Mouse (Mus musculus) cerebellum, adult 11 months (tissue): ENCODE data around the gene Ldlrad1.

Source experiments
- DNase-seq: peaks from one replicate; pipeline ENCODE4 v3.0.0; 2022

Gene Ldlrad1

DNA sequence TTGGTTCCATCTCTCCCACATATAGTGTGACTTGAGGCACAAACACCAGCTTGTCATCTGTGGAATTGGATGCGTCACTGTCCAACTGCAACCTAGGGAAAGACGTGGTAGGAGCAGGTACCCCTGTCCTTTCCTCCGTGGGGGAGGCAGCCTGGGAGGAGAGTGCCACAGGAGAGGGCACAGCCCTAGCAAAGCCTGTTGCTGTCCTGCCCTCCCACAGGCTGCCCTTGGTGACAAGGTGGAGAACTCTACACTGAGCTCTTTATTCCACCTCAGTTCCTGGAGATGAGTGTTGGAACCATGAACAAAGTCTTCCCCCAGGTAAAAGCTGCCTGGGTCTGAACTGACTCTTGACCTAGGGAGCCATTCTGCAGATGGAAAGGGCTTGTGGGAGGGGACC lies at the start of gene Ldlrad1:
Ldlrad1 (plus strand) TSS at position 301 of the 400 bp plus-strand sequence.
- no peak for DNase-seq

DNA sequence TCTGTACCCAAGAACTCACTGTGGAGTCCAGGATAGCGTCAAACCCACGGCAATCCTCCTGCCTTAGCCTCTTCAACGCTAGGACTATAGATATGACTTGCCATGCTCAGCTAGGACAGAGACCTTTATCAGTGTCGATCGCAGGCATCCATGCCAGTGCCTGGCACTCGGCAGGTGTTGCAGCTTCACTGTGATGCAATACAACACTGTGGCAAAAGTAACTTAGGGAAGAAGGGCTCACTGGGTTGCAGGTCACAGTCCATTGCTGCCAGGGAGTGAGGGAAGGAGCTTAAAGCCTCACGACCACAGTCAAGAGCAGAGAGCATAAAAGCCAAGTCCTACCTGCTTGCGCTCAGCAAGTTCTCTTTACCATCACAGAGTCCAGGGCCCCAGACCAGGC lies 48.8 kb upstream of the Ldlrad1 start:
- no peak for DNase-seq

DNA sequence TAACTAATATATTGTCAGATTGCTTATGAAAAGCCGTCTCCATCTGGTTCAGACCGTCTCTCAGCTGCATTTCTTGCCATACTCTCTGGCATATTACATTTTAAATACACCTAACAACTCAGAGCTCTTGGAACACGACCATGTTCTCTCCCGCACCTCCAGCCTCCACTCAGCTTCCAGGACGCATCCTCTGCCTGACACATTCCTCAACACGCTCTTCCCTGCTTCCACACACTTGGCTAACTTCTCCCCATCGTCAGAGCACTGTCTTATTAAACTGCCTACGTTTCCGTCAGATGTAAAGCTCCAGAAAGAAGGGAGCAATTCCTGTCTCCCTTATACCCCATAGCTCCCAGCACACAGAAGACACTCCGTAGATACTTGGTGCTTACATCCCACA lies 45.6 kb upstream of the Ldlrad1 start:
- no peak for DNase-seq

DNA sequence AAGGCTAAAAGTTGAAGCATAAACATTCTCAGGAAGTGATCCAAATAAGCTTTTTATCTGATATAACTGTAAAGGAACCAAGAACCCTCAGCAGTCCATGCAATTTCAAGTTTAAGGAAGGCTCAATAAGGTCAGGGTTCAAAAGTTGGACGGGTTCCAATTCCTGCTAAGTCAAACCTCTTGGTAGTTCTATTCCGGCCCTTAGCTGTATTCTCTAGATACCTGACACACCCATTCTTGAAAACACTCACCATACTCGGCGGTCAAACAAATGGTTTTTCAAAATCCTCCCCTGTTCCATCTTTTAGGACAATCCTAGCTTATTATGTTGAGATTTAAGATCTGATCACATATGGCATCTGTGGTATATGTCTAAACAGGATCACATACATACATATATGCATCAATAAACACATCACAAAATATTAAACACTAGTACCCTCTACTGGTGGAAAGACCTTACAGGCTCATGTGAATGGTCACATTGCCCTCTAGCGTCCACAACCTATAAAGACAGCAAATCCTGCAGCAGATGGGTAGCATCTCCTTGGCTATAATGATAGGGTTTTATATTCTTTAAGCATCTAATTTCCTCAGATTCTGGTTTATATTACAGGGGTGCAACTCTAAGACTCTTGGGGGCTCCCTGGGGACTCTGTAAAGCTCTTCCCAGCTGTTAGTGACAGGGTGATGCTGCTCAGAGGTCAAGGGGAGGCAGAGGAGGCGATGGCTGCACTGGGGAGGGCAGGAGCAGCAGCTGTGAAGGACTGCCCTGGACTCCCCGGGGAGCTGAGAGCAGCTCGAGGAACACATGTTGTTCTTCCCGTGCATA lies 45.0 kb upstream of the Ldlrad1 start:
- DNase-seq, result peak; percentile 71

DNA sequence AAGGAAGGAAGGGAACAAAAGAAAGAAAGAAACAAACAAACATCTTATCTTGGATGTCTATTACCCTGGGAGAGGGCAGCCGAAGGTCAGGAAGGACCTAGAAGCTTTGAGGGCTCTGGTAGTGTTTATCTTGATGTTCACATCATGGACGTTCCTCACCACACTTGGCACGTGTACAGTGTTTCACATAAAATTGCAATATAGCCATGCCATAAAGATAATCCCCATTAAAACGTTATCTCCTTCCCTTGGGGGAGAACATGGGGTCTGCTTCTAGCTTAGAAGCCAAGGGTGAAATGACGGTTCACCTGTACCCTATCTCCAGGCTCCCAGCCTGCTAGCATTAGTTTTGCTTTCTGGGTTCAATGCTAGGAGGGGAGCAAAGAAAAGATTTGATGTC lies 42.3 kb upstream of the Ldlrad1 start:
- no peak for DNase-seq

DNA sequence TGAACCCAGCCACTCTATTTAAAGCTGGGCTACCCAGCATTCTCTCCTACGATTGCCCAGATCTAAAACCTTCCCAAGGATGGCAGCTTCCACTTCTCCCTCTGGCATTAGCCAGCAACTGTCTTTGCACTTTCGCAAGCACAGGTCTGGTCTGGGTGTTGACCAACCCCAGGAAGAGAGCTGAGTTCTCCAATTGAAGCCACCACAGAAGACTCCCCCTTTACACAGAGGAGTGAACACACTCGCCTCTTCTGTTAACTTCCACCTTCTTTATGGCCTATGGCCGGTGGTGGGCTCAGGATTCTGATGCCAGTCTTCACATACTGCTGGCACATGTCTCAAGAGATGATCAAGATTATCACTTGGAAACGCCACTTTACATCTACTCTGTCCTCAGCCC lies 41.2 kb upstream of the Ldlrad1 start:
- no peak for DNase-seq

DNA sequence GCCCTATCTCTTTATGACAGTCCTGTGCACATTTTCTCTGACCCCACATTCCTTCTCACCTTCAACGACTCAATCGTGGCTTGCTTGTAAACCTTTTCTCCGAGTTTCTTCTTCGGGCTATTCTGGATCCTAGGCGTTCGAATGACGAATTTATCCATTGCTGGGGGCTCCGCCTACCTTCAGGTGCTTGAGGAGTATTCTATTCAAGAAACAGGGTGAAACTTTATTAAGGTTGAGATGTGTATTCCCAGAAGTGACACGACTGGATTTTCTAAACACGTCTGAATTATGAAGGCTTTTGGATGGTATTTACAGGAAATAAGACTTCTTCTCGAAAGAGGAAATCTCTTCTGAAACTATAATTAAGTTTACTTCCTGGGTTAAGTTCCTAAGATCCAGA lies 31.5 kb upstream of the Ldlrad1 start:
- DNase-seq, result no peak

DNA sequence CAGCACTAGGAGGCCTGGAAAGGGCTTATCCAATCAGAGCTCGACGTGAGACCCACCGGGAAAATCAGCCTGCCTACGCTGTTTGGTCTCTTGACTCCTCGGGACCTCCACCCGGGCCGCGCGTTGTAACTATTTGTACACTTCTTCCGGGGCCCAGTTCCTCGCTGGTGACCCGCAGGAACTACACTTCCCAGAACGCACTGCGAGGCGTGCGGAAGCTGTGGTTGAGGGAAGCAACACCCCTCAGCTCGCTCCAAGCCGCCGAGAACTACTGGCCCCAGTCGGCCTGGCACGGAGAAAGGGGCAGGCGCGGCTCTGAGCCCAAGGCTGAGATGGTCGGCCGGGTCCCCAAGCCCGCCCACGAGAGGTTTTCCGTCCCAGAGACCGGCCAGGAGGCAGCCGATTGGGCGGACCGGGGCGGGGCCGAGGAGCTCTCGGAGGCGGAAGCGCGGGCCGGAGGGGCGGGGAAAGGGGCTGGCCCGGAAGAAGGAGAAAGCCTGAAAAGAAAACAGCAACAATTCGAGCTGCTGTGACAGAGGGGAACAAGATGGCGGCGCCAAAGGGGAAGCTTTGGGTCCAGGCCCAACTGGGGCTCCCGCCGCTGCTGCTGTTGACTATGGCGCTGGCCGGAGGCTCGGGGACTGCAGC lies 30.7 kb upstream of the Ldlrad1 start, which contains the start of gene Tmem59:
Tmem59 (plus strand) TSS at position 218 of the 648 bp plus-strand sequence.
- DNase-seq, result peak; percentile 97

DNA sequence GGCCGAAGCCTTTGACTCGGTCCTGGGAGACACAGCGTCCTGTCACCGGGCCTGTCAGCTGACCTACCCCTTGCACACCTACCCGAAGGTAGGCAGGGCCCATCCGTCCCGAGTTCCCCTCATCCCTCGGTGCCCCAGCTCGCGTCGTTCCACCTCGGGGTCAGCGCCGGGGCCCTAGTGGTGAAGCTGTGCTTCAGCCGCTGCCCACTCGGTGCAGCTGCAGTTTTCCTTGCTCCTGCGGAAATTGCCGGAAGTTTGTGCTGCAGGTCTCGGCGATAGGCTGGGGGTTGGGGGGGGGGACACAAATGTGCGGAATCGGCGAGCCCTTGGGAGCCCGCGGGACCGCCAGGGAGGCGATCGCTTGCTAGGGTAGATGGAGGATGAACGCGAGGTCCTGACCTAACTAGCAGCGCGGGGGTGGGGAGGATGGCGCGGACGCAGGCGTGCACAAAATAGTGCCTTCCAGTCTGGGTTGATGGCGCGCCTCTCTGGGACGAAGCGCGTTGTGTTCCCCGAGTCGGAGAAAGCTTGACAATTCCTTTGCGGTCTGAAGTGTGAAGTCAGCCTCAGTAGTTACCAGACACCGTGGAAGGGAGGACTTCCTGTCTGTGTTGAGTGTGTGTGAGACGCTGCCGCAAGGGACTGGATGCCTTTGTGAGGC lies 30.0 kb upstream of the Ldlrad1 start, which contains the start of gene Tceanc2:
Tceanc2 (minus strand) TSS at position 287 of the 661 bp plus-strand sequence.
- peak; percentile 46 for DNase-seq

DNA sequence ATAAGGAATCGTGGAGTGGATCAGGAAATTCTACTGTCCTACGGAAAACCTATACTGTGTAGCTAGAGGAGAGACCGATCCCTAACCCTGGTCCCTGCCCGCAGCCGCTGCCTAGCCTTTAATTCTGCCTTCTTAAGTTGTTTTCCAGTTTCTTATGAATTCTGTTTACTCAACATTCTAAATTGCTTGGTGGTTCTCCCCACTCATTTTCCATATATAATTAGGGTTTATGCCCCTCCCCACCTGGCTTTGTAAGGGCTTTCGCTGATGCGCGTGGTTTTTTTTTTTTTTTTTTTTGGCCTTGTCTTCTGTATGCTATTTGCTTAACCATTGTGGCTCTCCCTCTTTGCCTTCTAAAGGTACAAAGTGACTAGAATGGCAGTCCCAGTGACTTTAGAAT lies 29.4 kb upstream of the Ldlrad1 start:
- DNase-seq, result no peak

DNA sequence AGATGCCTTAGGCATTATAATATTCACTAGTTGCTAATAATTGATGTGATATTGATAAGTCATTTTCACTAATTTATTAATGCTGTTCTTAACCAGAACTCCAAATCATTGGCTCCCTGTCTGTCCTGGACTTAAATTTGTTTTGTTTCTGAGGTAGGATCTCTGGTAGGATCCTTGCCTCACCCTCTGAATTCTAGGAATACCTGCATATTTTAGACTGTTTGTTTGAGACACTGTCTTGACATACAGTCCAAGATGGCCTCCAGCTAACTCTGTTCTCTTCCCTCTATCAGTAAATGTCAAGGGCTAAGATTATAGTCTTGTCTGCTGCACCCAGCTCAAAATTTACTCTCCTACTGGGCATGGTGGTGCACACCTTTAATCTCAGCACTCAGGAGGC lies 28.2 kb upstream of the Ldlrad1 start:
- no peak for DNase-seq

DNA sequence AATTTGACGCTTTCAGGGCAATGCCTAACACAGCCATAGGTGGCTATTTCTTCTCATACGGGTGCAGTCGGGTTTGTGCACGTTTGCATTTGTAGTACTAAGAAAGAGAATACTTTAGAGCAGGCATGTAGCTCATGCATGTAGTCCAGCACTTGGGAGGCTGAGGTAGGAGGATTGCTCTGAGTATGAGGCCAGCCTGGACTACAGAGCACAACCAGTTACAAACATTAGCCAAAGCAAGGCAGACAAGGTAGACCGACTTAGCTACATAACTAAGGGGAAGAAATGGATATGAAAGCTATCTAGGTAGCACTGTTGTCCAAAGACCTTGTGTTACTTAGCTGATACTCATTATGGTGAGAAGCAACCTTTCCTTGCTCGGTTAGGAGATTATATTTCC lies 27.1 kb upstream of the Ldlrad1 start:
- no peak for DNase-seq

DNA sequence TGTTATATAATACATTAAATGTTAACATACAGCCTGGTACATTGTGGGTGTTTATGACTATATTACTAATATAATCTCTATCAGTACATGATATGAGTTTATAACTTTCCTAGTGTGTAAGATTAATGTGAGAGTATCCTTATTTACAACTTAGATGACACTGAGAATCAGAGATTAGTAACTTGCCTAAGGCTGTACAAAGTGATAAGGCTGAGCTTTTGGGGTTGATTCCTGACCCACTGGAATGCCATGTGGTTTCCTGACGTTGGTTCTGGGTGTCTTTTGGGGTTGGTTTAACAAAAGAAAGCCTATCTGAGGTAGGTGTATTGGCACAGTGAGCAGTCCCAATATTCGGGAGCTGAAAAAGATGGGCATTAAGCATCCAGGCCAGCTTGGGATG lies 26.2 kb upstream of the Ldlrad1 start:
- no peak for DNase-seq

DNA sequence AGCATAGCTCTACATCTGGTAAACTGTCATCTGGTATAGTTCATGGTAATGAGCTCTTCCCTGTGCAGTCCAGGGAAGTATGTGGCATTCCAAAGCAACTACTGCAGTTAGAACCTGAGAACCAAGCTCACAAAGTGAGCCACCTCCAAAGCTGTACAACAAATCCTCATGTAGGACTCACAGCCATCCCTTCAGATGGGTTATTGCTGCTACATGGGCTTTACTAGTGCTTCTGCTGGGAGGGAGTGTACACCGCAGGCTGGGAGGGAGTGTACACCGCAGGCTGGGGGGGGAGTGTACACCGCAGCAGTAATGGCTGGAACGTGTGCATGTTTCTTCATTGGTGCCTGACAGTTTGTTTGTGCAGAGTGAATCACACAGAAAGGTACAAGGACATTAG lies 25.8 kb upstream of the Ldlrad1 start:
- no peak for DNase-seq

DNA sequence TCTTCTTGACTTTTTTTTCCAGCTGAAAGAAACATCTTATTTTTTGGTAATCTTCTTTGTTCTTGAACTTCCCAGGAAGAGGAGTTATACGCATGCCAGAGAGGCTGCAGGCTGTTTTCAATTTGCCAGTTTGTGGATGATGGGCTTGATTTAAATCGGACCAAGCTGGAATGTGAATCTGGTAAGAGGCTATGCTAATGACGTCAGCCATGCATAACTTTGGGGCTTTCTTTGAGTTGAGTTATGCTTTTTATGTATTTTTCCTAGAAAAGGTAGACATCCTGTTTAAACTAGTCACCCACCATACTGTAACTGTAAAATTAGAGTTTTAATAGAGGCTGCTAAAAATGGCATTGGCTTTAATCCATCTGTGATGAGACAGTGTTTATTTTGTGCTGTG lies 23.3 kb upstream of the Ldlrad1 start:
- DNase-seq, result no peak

DNA sequence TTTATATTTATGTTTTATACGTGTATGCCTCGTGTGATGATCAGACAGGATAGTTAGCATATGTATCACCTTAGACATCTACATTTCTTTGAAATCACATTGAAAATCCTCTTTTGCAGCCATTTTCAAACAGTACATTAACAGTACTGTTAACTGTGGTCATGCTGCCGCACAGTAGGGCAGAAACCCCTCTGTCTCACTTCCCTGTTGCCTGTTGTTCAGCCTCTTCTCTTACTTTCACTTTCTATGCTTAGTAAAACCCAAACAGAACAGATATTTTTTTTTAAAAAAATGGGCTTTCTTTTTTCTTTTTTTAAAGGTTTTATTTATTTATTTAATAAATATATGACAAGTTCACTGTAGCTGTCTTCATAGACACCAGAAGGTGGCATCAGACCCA lies 15.1 kb upstream of the Ldlrad1 start:
- DNase-seq, result no peak

DNA sequence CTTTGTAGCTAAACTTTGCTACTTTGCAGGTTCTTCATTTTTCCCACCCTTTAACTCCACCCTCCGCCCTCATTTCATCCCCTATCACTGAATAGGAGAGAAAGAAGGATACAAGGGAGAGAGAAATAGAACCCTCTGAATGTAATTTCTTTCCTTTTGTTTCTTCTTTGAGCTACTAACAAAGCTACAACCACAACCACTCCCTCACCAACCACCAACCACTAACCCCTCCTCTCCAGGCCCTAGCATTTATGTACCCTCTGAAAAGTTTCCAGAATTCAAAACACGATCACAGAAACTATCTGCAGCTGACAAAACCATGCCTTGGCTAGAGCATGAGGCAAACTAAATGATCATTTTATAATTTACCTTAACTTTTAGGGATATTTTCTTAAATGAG lies 12.5 kb upstream of the Ldlrad1 start:
- DNase-seq, result no peak

DNA sequence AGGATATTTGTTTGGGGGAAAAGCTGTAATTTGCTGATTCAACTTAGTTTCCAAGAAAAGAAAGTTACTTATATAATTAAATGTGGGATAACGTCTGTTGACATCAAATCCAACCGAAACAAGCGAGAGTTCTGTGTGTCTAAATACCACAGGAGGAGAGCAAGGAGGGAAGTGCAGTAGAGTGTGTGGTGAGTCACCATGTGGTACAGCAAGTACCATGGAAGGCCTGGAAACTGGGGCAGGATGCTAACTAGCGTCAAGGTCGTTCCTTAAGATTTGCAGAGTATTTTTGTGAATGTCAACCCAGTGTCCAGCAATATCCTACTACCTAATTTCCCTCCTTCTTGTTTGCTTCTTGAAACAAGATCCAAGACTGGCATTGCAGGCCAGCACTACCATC lies 10.9 kb upstream of the Ldlrad1 start:
- no peak for DNase-seq

DNA sequence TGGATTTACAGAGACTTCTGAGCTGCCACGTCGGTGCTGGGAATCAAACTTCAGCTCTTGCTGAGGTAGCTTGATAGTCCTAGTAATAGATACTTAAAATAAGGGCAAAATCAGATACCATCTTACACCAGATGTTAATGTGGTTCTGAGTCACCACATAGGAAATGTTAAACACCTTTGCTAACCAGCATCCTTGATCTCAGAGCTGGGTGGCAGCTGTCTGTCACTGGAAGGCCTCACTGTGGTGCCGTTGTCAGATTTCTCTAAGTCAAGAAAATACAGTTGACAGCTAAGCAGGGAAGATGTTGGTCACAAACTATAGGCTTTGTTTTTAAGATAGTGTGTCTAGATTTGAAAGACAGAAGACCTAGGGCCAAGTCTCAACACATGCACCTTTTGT lies 7.2 kb upstream of the Ldlrad1 start:
- no peak for DNase-seq

DNA sequence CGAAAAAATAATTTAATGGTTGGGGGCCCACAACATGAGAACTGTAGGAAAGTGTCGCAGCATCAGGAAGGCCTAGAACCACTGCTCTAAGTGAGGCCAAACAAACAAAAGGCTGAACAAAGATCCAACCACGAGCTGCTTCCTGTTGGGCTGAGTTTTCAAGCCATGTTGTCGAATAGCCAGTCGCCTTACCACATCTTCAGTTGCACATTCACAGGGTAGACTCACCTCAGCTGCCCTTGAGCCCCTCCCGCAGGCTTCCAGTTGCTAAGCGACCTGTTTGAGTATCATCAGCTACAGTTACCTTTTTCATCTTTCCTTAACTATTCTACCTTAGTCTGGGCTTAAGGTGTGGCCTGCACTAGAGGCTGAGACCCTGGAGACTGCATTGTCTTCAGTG lies 6.0 kb upstream of the Ldlrad1 start:
- no peak for DNase-seq

DNA sequence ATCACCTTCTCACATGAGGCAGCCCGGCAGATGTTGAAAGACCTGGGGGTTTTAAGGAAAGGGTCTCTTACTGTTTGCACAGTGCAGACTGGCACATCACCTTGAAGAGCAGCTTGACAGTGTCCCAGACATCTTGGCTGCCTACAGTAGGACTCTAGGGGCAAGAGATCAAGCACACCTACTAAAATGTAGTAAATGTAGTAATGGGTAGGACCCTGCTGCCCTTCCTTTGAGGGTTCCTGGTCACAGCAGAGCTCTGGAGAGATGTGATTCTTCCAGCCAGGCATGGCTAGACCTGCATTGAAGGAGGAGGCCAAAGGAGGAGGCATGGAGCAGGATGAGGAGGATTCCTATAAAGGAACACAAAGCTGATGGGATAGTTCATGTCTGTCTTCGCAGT lies 2.0 kb upstream of the Ldlrad1 start:
- no peak for DNase-seq

DNA sequence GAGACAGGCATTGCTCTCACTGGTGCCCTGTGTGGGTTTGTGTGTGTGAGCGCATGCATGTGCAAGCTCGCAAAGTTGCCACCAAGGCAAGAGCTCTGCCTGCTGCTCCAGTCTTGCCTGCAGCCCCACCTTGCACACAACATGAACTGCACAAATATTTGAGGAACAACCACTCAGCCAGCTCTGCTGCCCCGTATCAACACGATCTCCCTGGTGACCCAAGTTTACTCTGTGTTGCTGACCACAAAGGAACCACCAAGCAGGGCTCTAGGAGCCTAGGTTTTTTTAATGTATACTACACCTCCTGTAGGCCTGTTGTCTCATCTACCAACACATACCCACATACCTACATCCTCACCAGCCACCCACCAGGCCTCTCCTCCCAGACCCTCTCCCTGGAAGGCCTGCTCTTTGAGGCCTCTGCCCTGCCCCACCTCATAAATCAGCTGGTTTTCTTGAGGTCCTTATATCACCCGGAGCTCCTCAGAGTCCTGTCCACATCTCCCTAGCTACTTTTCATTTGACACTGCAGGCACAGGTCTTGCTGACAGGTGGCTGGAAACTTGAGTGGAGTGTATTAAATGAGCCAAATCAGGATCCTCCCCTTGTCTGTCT lies 1.6 kb downstream of the Ldlrad1 start:
- DNase-seq, result no peak

DNA sequence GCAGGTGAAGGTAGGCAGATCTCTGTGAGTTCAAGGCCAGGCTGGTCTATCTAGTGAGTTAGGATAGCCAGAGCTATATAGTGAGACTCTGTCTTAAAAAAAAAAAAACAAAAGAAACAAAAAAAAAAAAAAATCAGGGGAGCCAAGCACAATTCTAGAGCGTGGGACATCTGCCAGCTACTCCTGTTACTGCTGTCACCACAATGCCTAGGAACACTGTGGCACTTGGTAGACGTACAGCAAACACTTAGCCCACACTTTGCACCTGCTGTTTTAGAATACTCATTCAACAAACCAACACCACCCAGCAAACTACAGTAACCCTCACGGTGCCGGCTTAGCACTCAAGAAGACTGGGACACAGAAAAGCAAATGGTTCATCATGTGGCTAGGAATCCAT lies 2.5 kb downstream of the Ldlrad1 start:
- no peak for DNase-seq

DNA sequence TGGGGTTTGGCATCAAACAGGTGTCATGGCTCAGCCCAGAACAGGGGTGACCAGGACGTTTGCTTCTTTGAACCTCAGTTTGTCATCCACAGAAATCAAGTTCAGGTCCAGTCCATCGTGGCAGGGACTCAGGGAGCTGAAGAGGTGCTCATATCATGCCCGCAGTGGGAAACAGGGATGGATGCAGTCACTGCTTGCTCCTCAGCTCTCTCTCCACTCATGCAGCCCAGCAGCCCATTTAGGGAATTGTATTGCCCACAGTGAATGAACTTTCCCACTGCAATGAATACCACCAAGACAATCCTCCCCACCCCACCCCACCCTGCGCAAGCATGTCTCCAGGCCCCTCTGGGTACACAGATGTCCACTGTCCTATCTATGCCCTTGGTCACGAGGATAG lies 3.0 kb downstream of the Ldlrad1 start:
- no peak for DNase-seq
